Mouse (Mus musculus) liver, embryonic 14.5 days (tissue): Measurements from ENCODE around the gene Gtf3c1. TPM values are rescaled to one million over a fixed set of nuclear protein-coding genes. Genes with fewer than 3 reads are reported as not detected.

Source experiments
- ATAC-seq: fragments of 200-750 bp; cut with Nextera tagmentation; 2 replicates; pipeline ENCODE4 v1.8.0; 2017; ENCODE audit warnings: moderate number of reproducible peaks, mild to moderate bottlenecking, moderate library complexity; ENCODE audit not compliant: insufficient read depth
- DNase-seq, 3 experiments: peaks; one replicate each; pipeline ENCODE4 v3.0.0-alpha.2; 2012 to 2013; ENCODE audit warnings: low read depth in 3 of 3, low spot score in 3 of 3
- H3K27ac ChIP-seq: fragments of 300-500 bp; sonication (generic); 2 replicates; pipeline ENCODE4 v1.5.1; 2014; ENCODE audit warnings: moderate library complexity, mild to moderate bottlenecking, control low read depth, inconsistent platforms
- H3K27me3 ChIP-seq: fragments of 300-500 bp; sonication (generic); 2 replicates; pipeline ENCODE4 v1.6.1; 2014; ENCODE audit warnings: mild to moderate bottlenecking, low read length, moderate library complexity; ENCODE audit not compliant: control insufficient read depth, insufficient read depth
- H3K36me3 ChIP-seq: fragments of 300-500 bp; sonication (generic); replicated peaks from 2 replicates; pipeline ENCODE4 v1.6.1; 2014; ENCODE audit warnings: low read depth; ENCODE audit not compliant: control insufficient read depth, insufficient read depth
- H3K4me1 ChIP-seq, 2 experiments: fragments of 200-500 bp in 1 of 2; fragments of 300-500 bp in 1 of 2; sonication (generic) in 1 of 2; replicated peaks; 2 replicates each; pipeline ENCODE4 v1.6.1; 2012 to 2014; ENCODE audit warnings: antibody characterized with exemption in 1 of 2, inconsistent platforms in 1 of 2, low read length in 1 of 2; ENCODE audit not compliant: control insufficient read depth in 2 of 2, insufficient read depth in 2 of 2
- H3K4me2 ChIP-seq: fragments of 300-500 bp; sonication (generic); 2 replicates; pipeline ENCODE4 v1.6.1; 2014; ENCODE audit warnings: low read depth, mild to moderate bottlenecking, control low read depth, moderate library complexity
- H3K4me3 ChIP-seq, 2 experiments: fragments of 200-500 bp in 1 of 2; fragments of 300-500 bp in 1 of 2; sonication (generic) in 1 of 2; 2 replicates each; pipeline ENCODE4 v1.5.1; 2012 to 2014; ENCODE audit warnings: low read depth in 2 of 2, low read length in 2 of 2, mild to moderate bottlenecking in 2 of 2, control low read depth in 1 of 2, inconsistent platforms in 1 of 2, moderate library complexity in 1 of 2; ENCODE audit not compliant: insufficient read depth in 1 of 2
- H3K9ac ChIP-seq: fragments of 300-500 bp; sonication (generic); replicated peaks from 2 replicates; pipeline ENCODE4 v1.6.1; 2014; ENCODE audit warnings: mild to moderate bottlenecking, control low read depth, moderate library complexity
- H3K9me3 ChIP-seq: fragments of 300-500 bp; sonication (generic); 2 replicates; pipeline ENCODE4 v1.6.1; 2016; ENCODE audit warnings: low read length, mixed read lengths; ENCODE audit not compliant: control insufficient read depth
- CTCF ChIP-seq: IDR thresholded peaks from 2 replicates; pipeline ENCODE4 v1.5.1; 2016; ENCODE audit warnings: antibody characterized with exemption, low read depth, control low read depth
- EP300 ChIP-seq: IDR thresholded peaks from 2 replicates; pipeline ENCODE4 v1.6.1; 2016; ENCODE audit warnings: antibody characterized with exemption, low read depth
- WGBS: fragments of 180-500 bp; shearing (Covaris S2); extraction: QIAGEN DNeasy Blood & Tissue Kit; methylation state at CpG from one replicate; pipeline ENCODE4 v1.1.7; 2014; ENCODE audit not compliant: insufficient replicate concordance; 5-methylcytosine and 5-hydroxymethylcytosine counted together
- polyA plus RNA-seq, 2 experiments: library from polyadenylated mRNA; depleted of rRNA in 1 of 2; stranded (reverse) in 1 of 2; unstranded in 1 of 2; fragments of >200 nt; fragmentation: Nextera tagmentation in 1 of 2; extraction: Ambion mirVana in 1 of 2; gene quantifications; 2 replicates each; pipeline versions ENCODE4 v1.2.1 to v1.2.3; 2012 to 2014

Gtf3c1 gene
- polyA plus RNA-seq, 2 experiments: 6.3 to 7.3 TPM

DNA sequence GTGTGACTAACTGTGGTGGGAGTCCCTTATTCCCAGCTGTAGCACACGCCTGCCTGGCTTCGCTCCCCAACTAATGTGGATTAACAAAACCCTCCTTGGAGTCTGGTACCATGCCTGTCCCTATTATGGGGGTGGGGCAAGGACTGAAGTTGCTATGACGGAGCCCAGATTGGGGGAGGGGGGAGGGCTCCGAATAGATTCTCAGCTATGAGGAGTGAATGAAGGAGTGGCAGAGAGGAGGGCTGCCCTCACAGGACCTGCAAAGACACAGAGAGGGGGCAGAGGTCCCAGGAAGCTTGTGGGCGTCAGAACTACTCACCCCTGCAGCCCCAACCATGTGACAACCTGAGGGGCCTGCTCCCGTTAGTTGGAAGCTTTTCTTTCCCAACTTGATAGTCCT is 69.2 kb downstream of the Gtf3c1 start:
- 58% methylated on average over 6 of the region's 6 CpGs for WGBS
- no peaks in the 10 kb centered on the region for H3K27me3 ChIP-seq
- H3K4me2 ChIP-seq: no peak overlapping the region
- peaks cover 8% of the 10 kb centered on the region; the same call in 1 of the 2 replicates for H3K36me3 ChIP-seq
- no peak overlapping the region for H3K4me3 ChIP-seq
- DNase-seq: no peak
- 0 out of 4 replicates have a peak, but pooled peaks cover 0 to 2% of the 10 kb centered on the region in 2 experiments for H3K4me1 ChIP-seq
- no peak overlapping the region for H3K9ac ChIP-seq
- no peak overlapping the region for H3K27ac ChIP-seq
- no peaks in the 10 kb centered on the region for H3K9me3 ChIP-seq
- ATAC-seq: no peak
- TF ChIP-seq EP300: no peak
- no peak for TF ChIP-seq CTCF

DNA sequence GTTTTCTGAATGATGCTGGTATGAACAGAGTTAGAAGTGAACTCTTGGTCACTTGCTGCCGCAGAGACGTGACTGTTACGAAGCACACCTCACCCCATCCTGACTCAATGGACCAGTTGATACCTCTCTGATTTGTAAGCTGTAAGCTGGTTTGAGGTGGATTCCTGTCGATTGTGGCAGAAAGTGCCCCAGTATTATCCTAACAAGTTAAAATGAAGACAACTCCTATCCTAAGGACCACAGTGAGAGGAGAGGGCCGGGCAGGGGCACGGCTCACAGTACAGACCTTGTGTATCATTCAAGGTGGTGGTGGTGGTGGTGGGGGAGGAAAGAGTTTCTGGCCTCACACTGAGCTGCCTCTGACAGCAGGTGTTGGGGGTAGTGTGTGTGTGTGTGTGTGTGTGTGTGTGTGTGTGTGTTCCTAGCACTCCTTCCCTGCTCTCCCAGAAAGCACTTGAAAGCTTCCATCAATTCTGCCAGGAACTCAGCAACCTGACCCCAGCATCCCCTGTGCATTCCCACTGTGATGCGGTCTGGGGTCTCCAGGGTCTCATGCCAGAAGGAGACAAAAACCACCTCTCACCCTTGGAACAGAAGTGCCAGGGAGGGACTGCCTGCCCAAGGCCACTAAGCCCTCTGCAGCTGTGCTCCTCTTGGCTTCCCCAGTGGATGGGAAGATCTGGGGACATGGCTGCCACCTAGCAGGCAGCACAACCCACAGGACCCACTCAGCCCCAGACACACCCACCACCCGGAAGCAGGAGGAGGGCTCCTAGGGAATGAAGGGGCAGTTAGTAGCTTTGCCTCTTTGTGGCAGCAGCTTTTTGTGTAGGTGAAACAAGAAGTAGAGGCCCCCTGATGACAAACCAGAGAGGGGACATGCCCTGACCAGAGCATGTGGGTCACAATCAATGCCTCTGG is 70.1 kb downstream of the Gtf3c1 start:
- Histone ChIP-seq H3K27ac (no peak overlapping the region), H3K4me1 (0 out of 4 replicates have a peak, but pooled peaks cover 0 to 2% of the 10 kb centered on the region in 2 experiments), H3K27me3 (no peaks in the 10 kb centered on the region), H3K4me3 (no peak overlapping the region), H3K4me2 (no peak overlapping the region), H3K36me3 (peaks cover 3% of the 10 kb centered on the region; the same call in 1 of the 2 replicates), H3K9ac (no peak overlapping the region), H3K9me3 (no peaks in the 10 kb centered on the region)
- TF ChIP-seq EP300 (no peak), CTCF (no peak)
- DNase-seq (no peak), ATAC-seq (no peak)
- 67% methylated on average over 8 of the region's 8 CpGs for WGBS

DNA sequence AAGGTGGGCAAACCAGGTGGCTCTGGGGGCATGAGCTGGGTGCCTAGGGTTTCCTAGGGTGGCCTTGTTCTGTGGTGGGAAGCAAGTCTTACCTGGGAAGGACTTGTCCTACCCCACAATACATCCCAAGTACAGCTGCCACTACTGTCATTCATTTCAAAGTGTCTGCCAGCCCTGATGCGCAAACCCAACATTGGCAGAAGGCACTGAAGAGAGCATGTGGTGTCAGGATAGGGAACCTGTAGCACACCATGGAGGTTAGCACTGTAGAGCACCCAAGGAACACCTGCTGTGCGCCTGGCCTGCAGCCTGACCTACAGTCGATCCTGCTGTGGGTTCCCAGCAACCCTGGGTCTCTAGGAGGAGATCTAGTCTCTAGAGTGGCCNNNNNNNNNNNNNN is 76.6 kb downstream of the Gtf3c1 start:
- no peak for TF ChIP-seq EP300
- TF ChIP-seq CTCF: no peak
- no peaks in the 10 kb centered on the region for H3K27me3 ChIP-seq
- ATAC-seq (no peak), DNase-seq (no peak)
- 58% methylated on average over 3 of the region's 3 CpGs for WGBS
- H3K4me3 ChIP-seq: no peak overlapping the region
- H3K9ac ChIP-seq: no peak overlapping the region
- H3K36me3 ChIP-seq: no peaks in the 10 kb centered on the region
- no peaks in the 10 kb centered on the region for H3K4me1 ChIP-seq
- no peak overlapping the region for H3K4me2 ChIP-seq
- H3K9me3 ChIP-seq: no peaks in the 10 kb centered on the region
- H3K27ac ChIP-seq: no peak overlapping the region

DNA sequence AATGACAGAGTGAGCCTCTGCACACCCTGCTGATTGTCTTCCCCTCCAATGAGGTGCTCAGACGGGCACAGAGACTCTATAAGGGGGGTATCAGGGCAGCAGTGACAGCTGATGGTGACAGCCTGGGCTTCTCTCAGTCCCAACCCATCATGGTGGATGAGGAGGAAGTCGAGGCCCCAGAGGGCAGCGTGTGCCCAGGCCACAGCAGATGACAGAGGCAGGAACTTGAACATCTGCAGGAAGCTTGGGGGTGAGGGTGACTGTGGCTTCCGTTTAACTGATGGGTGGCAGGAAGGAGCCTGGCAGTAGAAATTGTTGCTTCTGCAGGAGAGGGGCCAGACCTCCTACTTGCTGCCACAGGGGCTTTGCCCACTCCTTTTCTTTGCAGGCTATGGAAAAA is 77.3 kb downstream of the Gtf3c1 start:
- H3K9ac ChIP-seq: no peak overlapping the region
- TF ChIP-seq CTCF (no peak), EP300 (no peak)
- peak overlapping the region in 1 of 2 experiments; percentile 11; a peak in 1 of 4 replicates for H3K4me3 ChIP-seq
- peak; percentile 61 for ATAC-seq
- H3K9me3 ChIP-seq: no peaks in the 10 kb centered on the region
- no peak for DNase-seq
- 2% methylated on average over 4 of the region's 4 CpGs for WGBS
- no peaks in the 10 kb centered on the region for H3K4me1 ChIP-seq
- 0 out of 2 replicates have a peak overlapping the region, but pooled peaks have one; percentile 15 for H3K4me2 ChIP-seq
- no peaks in the 10 kb centered on the region for H3K27me3 ChIP-seq
- no peak overlapping the region for H3K27ac ChIP-seq
- H3K36me3 ChIP-seq: no peaks in the 10 kb centered on the region

DNA sequence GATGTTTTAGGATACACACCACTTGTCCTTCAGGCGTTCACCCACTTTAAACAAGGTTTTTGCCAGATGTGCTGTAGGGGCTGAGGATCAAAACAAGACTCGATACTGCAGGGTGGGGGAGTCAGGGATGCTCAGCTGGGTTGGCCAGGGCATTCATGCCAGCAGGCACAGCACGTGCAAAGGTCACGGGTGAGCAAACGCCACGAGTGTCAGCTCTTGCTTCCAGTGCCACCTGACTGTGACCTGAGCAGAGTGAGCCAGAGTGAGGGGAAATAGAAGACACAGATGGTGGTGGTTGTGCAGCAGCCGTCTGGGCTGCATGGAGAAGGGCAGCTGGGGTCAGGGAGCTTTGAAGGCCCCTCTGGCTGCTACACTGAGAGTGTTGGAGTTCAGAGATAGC is 81.8 kb downstream of the Gtf3c1 start:
- Histone ChIP-seq H3K27ac (no peak overlapping the region), H3K9me3 (no peaks in the 10 kb centered on the region), H3K27me3 (no peaks in the 10 kb centered on the region), H3K36me3 (no peaks in the 10 kb centered on the region), H3K4me3 (no peak overlapping the region), H3K9ac (no peak overlapping the region), H3K4me1 (no peaks in the 10 kb centered on the region; a peak in 1 of 4 replicates), H3K4me2 (no peak overlapping the region)
- DNase-seq (no peak), ATAC-seq (no peak)
- TF ChIP-seq CTCF: no peak
- TF ChIP-seq EP300: no peak
- 43% methylated on average over 7 of the region's 7 CpGs for WGBS
